Mouse (Mus musculus) cerebellum, adult 18-20 months (tissue): ENCODE data around the gene Mto1.

Source experiments
- DNase-seq, 2 experiments: peaks; one replicate each; pipeline ENCODE4 v3.0.0; 2021

Mto1 gene

DNA sequence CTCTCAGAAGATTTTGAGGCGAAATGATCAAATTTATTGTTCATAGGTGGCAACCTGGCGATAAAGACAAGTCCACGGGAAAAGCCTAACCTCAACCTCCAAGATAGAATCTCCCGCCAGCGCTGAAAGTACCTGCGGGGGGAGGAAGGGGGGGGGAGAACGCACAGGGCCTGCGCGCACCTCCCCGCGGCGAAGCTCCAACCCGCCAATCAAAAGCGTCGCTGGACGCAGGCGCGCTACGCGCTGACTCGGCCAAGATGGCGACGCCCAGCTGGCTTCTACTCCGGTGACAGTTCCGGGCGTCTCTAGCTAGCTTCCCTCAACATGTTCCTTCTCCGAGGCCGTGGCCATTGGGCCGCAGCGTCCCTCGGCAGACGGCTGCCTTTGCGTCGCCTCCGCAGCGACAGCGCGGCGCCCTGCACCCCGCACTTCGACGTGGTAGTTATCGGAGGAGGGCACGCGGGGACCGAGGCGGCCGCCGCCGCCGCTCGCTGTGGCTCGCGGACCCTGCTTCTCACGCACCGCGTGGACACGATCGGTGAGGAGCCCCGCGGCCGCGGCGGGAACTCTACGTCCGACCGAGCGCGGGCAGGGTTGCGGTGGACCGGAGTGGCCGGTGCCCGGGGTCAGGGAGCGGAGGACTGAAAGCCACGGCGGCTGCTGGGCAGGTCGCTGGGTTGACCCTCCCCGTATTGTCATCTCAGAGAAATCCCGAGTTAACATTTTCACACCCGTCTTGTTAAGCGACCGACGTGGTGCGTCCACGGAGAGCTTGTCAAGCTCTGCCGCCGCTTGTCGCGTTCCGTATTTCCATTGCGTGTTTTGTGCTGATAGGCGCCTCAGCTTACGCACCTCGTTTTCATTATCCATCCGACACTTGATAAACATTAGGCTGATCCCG lies at the start of gene Mto1, which contains the start of gene Gm17324:
TSS of gene Mto1 (plus strand) at position 236 of the 901 bp plus-strand sequence.
TSS of gene Gm17324 (minus strand) at position 814 of the 901 bp plus-strand sequence.
- peak; percentile 83 to 93 for DNase-seq

DNA sequence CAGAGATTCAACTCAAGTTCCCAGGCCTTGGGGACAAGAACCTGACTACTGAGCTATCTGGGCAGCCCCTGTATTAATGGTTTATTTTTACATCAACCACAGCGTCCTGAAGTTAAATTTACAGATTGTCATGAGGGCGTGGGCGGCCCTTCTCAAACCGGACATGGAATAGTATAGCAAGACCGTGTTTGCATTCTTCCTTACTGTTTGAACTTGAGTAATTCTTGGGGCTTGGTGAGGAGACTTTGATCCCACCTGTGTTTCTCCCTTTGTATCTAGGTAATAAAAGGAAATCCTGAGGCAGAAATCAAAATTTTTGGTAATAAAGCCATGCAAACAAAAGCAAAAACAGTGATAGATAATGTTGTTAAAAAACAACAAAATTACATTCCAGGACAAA lies 47.4 kb upstream of the Mto1 start:
- no peak for DNase-seq

DNA sequence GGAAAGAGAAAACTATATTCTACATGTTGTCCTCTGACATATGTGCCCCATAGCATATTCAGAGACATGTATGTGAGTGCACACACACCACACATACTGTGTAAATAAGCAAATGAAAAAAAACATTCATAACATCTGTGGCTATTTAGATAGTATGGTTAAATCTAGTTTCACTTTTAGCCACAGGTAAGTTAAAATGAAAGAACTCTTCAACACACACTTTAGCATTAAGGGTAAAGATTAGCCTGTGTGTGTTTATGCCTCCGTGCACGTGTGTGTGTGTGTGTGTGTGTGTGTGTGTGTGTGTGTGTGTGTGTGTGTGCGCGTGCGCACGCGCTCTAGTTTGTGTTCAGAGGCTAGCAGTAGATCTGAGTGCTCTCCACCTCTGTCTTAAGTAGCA lies 46.4 kb upstream of the Mto1 start:
- no peak for DNase-seq

DNA sequence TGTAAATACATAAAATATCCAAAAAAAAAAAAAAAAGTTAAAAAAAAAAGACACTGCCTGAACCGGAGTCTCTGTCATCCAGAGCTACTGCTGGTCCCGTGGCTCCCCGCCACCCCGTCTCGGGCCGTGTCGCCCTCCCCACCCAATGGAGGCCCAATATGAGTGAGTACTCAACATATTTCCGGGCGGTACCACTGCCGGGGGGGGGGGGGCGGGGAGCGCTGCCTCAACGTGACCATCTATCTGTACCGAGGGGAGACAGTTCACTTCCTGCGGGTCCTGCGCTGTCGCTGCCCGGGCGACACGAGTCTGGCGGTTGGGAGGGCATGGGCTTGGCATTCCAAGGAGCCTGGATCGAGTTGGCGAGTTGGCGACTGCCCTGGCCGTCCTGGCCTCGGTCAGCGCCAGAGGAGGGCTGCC lies 20.6 kb upstream of the Mto1 start:
- DNase-seq, result no peak

DNA sequence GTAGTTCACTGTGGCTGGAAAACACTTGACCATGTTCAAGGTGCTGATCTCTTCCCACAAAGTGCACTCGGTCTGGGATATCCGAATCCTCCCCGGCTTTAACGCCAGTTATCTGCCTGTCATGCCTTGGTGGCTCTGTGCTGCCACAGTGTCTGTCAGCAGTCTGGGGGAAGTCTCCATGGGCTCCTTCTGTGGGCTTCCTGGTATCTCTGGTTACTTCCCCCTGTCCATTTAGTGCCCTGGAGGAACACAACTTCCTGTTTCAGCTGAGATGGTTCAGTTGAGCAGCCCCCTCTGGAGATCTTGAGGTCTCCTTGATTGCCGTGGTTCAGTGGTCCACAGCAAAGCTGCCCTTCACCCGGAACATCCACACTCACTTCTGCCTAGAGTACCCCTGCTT lies 19.8 kb upstream of the Mto1 start:
- no peak for DNase-seq

DNA sequence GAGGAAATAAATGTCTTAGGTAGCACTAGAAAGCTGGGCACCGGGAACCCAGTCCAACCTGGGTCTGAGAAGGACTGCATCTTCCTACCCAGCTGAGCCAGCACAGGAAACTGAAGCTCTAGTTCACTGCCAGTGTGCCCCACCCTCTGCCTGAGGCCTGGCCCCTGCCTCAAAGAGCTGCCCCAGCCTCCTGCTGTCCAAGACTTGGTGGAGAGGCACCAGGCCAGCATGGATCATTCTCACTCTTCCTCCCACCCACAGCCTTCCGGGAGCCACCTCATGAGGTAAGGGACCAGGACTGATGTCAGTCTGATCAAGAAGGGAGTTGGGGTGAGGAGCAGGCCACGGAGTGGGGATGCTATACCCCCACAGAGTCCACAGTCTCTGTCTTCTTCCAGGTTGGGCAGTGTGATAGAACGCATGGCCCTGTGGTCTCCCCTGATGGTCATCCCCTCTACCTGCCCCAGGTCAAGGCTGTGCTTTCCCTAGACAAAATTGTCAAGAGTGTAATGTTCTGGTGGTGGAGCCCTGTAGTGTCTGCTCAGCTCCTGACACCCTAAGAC lies 19.1 kb upstream of the Mto1 start:
- DNase-seq, result no peak

DNA sequence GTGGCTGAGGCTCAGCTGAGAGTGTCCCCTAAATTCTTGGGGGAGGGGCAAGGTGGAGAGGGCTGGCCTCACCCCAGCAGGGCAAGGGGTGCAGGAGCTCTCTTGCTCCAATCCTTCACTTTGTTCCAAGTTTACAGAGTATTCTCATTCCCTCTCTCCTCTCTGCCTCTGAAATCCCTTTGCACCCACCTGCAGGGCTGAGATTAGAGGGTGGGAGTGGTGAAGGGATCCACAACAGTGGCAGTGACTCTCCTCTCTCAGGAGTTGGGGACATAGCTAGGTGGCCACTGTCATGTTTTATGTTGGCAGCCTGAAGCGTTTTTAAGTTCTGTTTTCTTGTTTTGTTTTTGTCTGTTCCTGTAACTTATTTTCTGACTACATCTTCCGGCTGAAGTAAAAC lies 18.5 kb upstream of the Mto1 start:
- DNase-seq, result no peak

DNA sequence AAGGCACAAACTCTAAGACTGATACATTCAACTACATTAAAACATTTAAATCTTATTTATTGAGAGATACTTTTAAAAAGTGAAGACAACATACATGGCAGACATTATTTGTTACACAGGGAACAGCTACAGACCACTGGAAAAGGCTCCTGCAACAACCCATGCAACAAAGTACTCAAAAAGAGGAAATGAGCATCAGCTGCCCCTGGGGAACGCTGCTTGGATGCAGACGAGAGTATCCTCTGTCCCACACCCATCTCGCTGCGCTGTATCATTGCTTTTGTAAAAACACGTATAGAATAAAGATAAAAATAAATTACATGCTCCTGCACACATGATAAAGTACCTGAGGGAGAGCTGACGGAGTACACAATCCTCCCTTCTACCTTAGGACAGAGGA lies 17.5 kb upstream of the Mto1 start:
- DNase-seq, result no peak

DNA sequence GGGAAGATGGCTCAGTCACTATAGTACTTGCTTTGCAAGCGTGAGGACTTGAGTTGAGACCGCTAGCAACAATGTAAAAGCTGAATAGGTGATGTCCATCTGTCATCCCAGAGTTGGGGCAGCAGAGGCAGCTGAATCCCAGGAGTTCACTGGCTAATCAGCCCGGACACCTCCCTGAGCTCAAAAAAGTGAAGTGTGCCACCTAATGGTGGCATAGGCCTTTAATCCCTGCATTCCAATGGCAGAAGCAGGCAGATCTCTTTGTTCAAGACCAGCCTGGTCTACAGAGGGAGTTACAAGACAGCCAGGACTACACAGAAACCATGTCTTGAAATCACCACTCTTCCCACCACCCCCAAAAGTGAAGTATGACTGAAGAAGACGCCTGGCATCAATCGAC lies 15.5 kb upstream of the Mto1 start:
- no peak for DNase-seq

DNA sequence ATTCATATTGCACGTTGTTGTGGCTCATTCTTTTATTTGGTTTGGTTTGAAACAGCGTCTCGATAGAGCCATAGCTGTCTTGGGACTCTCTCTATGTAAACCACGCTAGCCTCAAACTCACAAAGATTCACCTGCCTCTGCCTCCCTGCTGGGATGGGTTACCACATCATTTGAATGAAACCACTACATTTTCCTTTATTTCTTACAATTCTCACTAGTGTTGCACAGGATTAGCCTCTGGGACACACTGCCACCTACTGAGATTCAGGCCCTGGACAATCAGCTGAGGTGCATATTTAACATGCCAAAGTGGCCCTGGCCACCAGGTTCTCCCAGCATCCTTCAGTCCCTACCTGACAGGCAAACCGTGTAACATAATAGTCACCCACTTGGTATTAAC lies 8.6 kb upstream of the Mto1 start:
- no peak for DNase-seq

DNA sequence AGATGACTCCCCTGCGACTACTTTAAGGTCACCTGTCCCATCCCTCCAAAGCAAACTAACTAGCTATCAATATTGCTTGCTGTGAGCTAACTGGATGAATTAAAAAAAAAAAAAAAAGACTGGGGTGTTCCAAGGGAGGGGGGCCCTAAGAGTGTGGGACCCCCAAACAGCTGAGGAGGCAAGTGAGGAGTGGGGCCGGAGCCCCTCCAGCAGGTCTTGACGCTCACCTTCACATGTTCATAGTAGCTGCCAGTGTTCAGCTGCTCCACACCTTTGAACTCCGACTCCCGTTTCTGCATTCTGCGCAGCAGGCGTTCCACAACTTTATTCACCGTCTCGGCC lies 5.8 kb upstream of the Mto1 start:
- no peak for DNase-seq

DNA sequence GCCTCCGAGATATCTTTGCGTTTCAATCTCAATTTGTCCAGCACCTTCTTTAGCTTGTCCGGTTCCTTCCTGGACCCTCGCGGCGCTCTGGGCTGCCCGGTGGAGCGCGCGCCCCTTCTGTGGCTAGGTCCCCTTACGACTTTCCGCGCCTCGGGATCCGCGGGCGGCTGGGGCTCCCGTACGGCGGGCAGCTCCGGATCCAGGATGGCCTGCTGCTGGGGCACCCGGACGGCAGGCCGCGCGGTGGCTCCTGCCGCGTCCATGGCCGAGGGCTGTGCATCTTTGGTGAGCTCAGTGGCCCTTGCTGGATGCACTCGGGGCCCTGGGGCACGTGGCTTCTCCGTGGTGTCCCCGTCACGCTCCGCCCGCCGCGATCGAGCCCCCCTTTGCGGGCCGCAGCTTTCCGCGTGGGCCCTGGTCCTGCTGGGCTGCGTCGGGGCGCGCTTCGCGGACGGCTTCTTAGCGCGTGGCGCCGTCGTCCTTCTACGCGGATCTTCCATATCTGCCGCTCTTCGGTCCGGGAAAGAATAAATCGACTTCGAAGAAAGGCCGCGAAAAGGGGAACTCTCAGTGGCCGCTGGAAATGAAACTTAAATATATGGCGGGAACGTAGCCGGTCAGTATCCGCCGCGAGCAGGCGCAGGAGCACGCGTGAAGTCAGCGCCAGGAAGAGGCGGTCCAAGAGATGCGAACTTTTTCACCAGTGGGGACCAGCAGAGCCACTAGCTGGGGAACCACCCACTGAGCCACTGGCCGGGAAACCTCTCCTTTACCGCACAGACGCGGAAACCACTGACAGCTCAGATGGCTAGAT lies 5.2 kb upstream of the Mto1 start, which contains the start of gene Cgas:
TSS of gene Cgas (minus strand) at position 659 of the 814 bp plus-strand sequence.
- no peak for DNase-seq

DNA sequence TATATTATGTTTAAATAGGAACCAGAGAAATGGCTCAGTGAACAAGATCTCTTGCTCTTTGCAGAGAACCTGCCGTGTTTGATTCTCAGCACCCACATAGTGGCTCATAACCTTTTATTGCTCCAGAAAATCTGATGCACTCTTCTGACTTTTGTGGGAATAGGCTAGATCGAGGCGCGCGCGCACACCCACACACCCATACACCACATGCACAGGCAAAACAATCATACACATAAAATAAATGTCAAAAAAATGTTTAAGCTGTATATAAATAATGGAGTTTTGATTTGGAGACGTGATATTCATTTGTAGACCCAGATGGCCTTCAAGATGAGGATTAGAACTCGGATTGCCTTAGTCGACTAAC lies 419 bp upstream of the Mto1 start:
- no peak for DNase-seq

DNA sequence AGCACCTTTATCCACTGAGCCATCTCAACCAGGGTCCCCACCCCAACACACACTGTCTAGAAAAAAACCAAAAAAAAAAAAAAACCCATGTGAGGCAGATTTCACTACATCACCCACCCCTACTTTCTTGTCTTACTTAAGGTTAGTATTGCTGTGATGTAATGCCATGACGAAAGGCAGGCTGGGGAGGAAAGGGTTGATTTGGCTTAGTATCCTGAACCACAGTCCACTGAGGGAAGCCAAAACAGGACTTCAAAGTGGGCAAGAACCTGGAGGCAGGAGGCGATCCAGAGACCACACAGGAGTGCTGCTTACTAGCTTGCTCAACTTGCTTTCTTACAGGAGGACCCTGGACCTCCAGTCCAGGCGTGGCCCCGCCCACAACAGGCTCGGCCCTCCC lies 2.4 kb downstream of the Mto1 start:
- no peak for DNase-seq

DNA sequence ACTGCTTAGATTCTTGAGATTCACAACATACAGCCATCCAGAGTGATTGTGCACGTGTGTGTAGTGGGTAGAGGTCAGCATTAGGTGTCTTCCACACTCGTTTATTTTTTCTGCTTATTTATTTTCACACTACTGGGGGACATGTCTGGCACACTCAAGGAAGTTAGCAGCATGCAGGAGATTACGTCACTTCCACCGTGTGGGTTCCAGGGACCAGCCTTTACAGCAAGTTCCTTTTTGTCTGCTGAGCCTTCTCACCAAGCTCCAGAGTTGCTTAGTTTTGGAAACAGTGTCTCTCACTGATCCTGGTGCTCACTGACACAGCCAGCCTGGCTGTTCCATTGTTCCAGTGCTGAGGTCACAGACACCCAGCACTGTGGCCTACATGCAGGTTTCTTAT lies 3.4 kb downstream of the Mto1 start:
- no peak for DNase-seq

DNA sequence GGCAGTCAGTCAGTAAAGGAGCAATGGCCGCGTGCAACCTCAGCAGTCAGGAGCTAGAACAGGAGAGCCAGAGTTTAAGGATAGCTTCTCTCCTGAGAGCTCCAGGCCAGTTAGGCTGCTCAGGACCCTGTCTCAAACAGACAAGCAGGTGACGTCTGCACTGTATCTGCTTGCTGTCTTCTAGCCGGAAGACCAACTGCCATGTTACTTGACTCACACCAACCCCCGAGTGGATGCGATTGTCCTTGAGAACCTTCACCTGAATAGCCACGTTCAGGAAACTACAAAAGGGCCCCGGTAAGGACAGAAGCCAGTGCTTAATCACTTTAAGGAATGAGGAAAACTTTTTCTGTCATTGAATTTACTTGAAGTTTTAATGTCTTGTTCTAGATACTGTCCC lies 9.0 kb downstream of the Mto1 start:
- no peak for DNase-seq

DNA sequence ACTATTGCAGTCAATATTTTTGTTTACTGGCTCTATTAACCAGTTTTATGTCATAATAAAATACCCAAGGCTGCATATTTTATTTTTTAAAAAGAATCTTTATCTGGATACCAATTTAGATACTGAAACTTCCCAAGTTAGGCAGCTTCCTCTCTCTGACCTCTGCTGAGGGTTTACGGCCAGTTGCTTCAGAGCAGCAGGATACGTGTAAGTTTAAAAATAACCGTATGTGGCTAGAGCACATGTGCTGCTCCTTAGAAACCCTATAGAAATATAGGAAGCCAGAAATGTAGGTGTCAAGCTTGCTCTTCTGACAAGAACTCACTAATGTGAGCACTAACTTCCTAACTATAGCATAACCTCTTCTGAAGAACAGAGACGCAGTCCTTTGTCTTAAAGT lies 15.3 kb downstream of the Mto1 start:
- no peak for DNase-seq

DNA sequence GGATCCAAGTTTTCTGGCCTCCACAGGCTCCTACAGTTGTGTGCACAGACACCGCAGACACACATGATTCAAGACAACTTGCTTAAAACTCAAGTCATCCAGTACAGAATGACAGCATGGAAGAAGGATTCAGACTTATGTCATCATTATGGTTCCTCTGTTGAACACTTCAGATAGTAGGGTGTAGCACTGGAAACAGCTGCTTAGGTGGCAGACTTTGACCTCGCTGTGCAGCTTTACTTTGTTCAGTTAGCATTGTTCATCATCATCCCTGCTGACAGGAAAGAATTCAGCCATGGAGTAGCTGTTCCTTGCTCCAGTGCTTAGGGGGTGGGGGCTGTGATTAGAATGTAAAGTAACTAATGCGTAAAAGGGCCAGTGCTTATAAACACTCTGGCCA lies 17.7 kb downstream of the Mto1 start:
- no peak for DNase-seq

DNA sequence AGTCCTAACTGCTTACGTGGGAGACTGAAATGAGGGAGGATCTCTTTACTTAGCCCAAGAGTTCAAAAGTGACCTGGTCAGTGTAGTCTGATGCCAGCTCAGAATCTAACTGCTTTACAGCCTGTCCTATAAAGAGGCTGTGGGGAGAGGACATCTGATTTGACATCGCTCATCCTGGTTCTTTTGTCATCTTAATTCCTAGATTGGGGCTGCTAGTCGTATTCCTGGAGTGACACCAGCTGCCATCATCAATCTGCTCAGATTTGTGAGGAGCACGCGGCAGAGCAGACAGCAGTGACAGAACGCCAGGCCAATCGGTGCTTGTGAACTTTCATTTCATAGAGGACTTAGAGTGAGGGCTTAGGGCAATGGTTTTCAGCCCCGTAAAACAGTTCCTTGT lies 25.6 kb downstream of the Mto1 start:
- no peak for DNase-seq

DNA sequence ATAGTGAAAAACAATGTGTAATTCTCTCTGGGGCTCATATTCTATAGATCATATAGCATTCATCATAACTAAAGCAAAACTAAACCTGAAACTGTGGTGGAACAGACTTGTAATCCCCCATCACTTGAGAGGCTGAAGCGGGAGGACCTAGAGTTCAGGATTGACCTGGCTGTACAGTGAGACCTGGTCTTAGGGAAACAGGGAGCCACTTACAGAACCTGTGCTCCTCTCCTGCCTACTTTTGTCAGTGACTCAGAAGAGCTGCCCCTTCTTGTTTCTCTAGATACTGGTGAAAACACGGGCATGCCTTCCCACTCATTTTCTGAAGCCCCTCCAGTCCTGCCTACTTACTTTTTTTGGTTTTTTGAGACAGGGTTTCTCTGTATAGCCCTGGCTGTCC lies 26.3 kb downstream of the Mto1 start:
- DNase-seq, result no peak

DNA sequence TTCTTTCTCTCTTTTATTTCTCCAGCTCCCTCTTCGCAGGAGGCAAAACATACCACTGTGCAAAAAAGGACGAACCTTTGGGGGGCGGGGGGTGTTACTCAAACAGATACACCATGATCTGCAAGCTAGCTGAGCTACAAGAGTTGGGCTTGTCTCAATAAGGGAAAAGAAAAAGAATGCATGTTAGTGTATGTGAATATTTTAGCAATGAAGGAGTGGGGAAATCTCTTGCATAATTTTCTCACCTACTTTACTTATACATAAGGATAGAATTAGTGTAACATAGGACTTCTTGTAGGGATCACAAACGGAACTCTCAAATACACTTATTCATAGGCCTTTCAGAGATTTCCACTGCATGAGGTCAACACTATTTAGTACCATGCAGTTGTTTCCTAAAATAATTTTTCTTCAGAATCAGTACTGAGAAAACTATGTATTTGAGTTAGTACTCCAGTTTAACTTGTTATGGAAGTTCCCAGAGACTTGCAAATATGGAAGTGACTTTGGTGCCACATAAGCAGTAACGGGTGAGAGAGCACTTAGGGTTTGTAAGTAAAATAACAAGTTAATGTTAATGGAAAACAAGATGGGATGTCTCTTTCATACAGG lies 26.9 kb downstream of the Mto1 start:
- DNase-seq, result no peak

DNA sequence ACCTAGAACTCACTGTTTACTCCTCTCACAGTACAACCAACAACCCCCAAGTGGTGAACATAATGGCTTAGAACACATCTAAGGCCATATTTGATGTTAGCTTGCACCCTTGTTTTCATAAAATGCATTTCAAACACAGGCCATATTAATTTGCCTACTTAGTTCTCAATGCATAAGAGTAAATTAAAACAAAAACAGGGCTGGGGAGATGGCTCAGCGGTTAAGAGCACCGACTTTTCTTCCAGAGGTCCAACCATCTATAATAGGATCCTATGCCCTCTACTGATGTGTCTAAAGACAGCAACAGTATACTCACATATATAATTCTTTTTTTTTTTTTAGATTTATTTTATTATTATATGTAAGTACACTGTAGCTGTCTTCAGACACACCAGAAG lies 27.4 kb downstream of the Mto1 start:
- DNase-seq, result no peak

DNA sequence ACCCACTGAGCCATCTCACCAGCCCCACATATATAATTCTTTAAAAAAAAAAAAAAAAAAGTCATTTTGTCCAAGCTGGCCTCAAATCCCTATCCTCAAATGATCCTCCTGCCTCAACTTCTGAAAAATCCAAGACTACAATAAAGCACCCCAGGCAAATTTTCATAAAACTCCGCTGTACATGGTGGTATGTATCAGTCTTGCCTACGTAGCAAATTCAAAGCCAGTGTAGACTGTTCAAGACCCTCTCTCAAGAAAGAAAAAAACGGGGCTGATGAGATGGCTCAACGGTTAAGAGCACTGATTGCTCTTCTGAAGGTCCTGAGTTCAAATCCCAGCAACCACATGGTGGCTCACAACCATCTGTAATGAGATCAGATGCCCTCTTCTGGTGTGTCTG lies 27.9 kb downstream of the Mto1 start:
- no peak for DNase-seq
